Mouse (Mus musculus) midbrain, postnatal 0 days (tissue): Measurements from ENCODE around the gene Actg1. TPM values are rescaled to one million over a fixed set of nuclear protein-coding genes. Genes with fewer than 3 reads are reported as not detected.
A peak's percentile ranks its signal among the peaks of the same experiment; 100 is the strongest.

ENCODE experiments used
- ATAC-seq: fragments of 200-750 bp; cut with Nextera tagmentation; 2 replicates; pipeline ENCODE4 v1.8.0; 2017; ENCODE audit warnings: moderate number of reproducible peaks, mild to moderate bottlenecking, moderate TSS enrichment, moderate library complexity; ENCODE audit not compliant: low FRiP score
- DNase-seq: peaks from one replicate; pipeline ENCODE4 v3.0.0-alpha.2; 2015; ENCODE audit warnings: low spot score
- H3K27ac ChIP-seq: fragments of 300-500 bp; sonication (generic); 2 replicates; pipeline ENCODE4 v1.5.1; 2014; ENCODE audit warnings: low read depth, mild to moderate bottlenecking, low read length, mixed read lengths
- H3K27me3 ChIP-seq: fragments of 300-500 bp; sonication (generic); 2 replicates; pipeline ENCODE4 v1.6.1; 2014; ENCODE audit warnings: low read length, control low read depth, mixed read lengths; ENCODE audit not compliant: insufficient read depth
- H3K36me3 ChIP-seq: fragments of 300-500 bp; sonication (generic); 2 replicates; pipeline ENCODE4 v1.6.1; 2014; ENCODE audit warnings: low read length, control low read depth, mixed read lengths; ENCODE audit not compliant: insufficient read depth
- H3K4me1 ChIP-seq: fragments of 300-500 bp; sonication (generic); 2 replicates; pipeline ENCODE4 v1.6.1; 2014; ENCODE audit warnings: mild to moderate bottlenecking, control low read depth, antibody characterized with exemption, low read length, mixed read lengths; ENCODE audit not compliant: insufficient read depth
- H3K4me2 ChIP-seq: fragments of 300-500 bp; sonication (generic); 2 replicates; pipeline ENCODE4 v1.6.1; 2014; ENCODE audit warnings: low read depth, mild to moderate bottlenecking, low read length, mixed read lengths; ENCODE audit not compliant: poor library complexity, severe bottlenecking
- H3K4me3 ChIP-seq: fragments of 300-500 bp; sonication (generic); 2 replicates; pipeline ENCODE4 v1.5.1; 2014; ENCODE audit warnings: low read depth, mild to moderate bottlenecking, low read length, moderate library complexity
- H3K9ac ChIP-seq: fragments of 300-500 bp; sonication (generic); replicated peaks from 2 replicates; pipeline ENCODE4 v1.6.1; 2014; ENCODE audit warnings: mild to moderate bottlenecking, low read length, moderate library complexity, mixed read lengths; ENCODE audit not compliant: poor library complexity, severe bottlenecking
- H3K9me3 ChIP-seq: fragments of 300-500 bp; sonication (generic); 2 replicates; pipeline ENCODE4 v1.6.1; 2016; ENCODE audit warnings: low read length, control low read depth
- CTCF ChIP-seq: IDR thresholded peaks from 2 replicates; pipeline ENCODE4 v1.5.1; 2016; ENCODE audit warnings: antibody characterized with exemption, mild to moderate bottlenecking
- WGBS: fragments of 180-500 bp; shearing (Covaris S2); extraction: QIAGEN DNeasy Blood & Tissue Kit; methylation state at CpG from one replicate; pipeline ENCODE4 v1.1.7; 2014; 5-methylcytosine and 5-hydroxymethylcytosine counted together
- polyA plus RNA-seq: library from polyadenylated mRNA; unstranded; fragments of >200 nt; fragmentation: Nextera tagmentation; extraction: Ambion mirVana; gene quantifications from 2 replicates; pipeline ENCODE4 v1.2.1, GENCODE M21; 2015
- total RNA-seq: library from RNA; depleted of rRNA; stranded (reverse); fragments of >200 nt; gene quantifications from 2 replicates; pipeline ENCODE4 v1.2.3, GENCODE M21; 2014

The Actg1 gene
- total and polyA plus RNA-seq, 2 experiments from 2014 or later, result 2,534 to 3,992 TPM

- ATAC-seq, result no peak
- H3K9ac ChIP-seq, result no peak overlapping the region
- H3K36me3 ChIP-seq, result peaks cover 26% of the 10 kb centered on the region
- no peak overlapping the region for H3K4me2 ChIP-seq
- H3K4me1 ChIP-seq, result peaks cover 8% of the 10 kb centered on the region; the same call in 1 of the 2 replicates
- H3K27me3 ChIP-seq, result no peaks in the 10 kb centered on the region
- TF ChIP-seq CTCF, result no peak
- DNase-seq, result no peak
- 25% methylated on average over 7 of the region's 7 CpGs for WGBS
- no peaks in the 10 kb centered on the region for H3K9me3 ChIP-seq
- peak overlapping the region; percentile 43 for H3K27ac ChIP-seq
- no peak overlapping the region for H3K4me3 ChIP-seq
Observed at GRCm38 (mm10) chr11:120366443-120367027, 18.2 kb upstream of the Actg1 start.

- no peak overlapping the region for H3K4me2 ChIP-seq
- no peak overlapping the region for H3K4me3 ChIP-seq
- no peaks in the 10 kb centered on the region for H3K9me3 ChIP-seq
- no peak overlapping the region for H3K9ac ChIP-seq
- no peaks in the 10 kb centered on the region for H3K27me3 ChIP-seq
- DNase-seq (no peak), ATAC-seq (no peak)
- H3K36me3 ChIP-seq, result no peaks in the 10 kb centered on the region
- no peak overlapping the region for H3K27ac ChIP-seq
- no peak for TF ChIP-seq CTCF
- 85% methylated on average over 6 of the region's 6 CpGs for WGBS
- H3K4me1 ChIP-seq, result peaks cover 20% of the 10 kb centered on the region
Observed at GRCm38 (mm10) chr11:120362891-120363290, 14.5 kb upstream of the Actg1 start.

- no peak for ATAC-seq
Observed at GRCm38 (mm10) chr11:120361295-120361694, 13.0 kb upstream of the Actg1 start, which contains the start of gene Fscn2. Gene Fscn2, plus strand, starts transcription at chr11:120361534.

GRCm38 (mm10) chr11:120360755-120361154 is 12.4 kb upstream of the Actg1 start:
- no peaks in the 10 kb centered on the region for H3K9me3 ChIP-seq
- peaks cover 16% of the 10 kb centered on the region for H3K4me1 ChIP-seq
- H3K4me3 ChIP-seq, result no peak overlapping the region
- H3K9ac ChIP-seq, result no peak overlapping the region
- no peaks in the 10 kb centered on the region for H3K27me3 ChIP-seq
- no peak overlapping the region for H3K27ac ChIP-seq
- no peak for TF ChIP-seq CTCF
- DNase-seq (no peak), ATAC-seq (no peak)
- H3K4me2 ChIP-seq, result no peak overlapping the region
- no peaks in the 10 kb centered on the region for H3K36me3 ChIP-seq
- 67% methylated on average over 5 of the region's 5 CpGs for WGBS

More at GRCm38 (mm10) chr11:120361295-120361694, 13.0 kb upstream of the Actg1 start, which contains the start of gene Fscn2:
- 64% methylated on average over 10 of the region's 10 CpGs for WGBS
- TF ChIP-seq CTCF, result no peak
- Histone ChIP-seq H3K27me3 (no peaks in the 10 kb centered on the region), H3K36me3 (no peaks in the 10 kb centered on the region), H3K9me3 (no peaks in the 10 kb centered on the region), H3K4me1 (peaks cover 20% of the 10 kb centered on the region), H3K4me2 (no peak within 1 kb of the TSS), H3K27ac (no peak within 1 kb of the TSS), H3K9ac (no peak within 1 kb of the TSS), H3K4me3 (no peak within 1 kb of the TSS)
- no peak for DNase-seq

- no peak overlapping the region for H3K27ac ChIP-seq
- H3K9ac ChIP-seq, result no peak overlapping the region
- peaks cover 16% of the 10 kb centered on the region for H3K4me1 ChIP-seq
- ATAC-seq, result no peak
- no peak overlapping the region for H3K4me2 ChIP-seq
- no peak for TF ChIP-seq CTCF
- no peak overlapping the region for H3K4me3 ChIP-seq
- H3K27me3 ChIP-seq, result no peaks in the 10 kb centered on the region
- H3K36me3 ChIP-seq, result no peaks in the 10 kb centered on the region
- 46% methylated on average over 8 of the region's 8 CpGs for WGBS
- DNase-seq, result no peak
- no peaks in the 10 kb centered on the region for H3K9me3 ChIP-seq
Observed at GRCm38 (mm10) chr11:120360062-120360461, 11.7 kb upstream of the Actg1 start.

GRCm38 (mm10) chr11:120359391-120359790 is 11.0 kb upstream of the Actg1 start:
- H3K36me3 ChIP-seq, result no peaks in the 10 kb centered on the region
- TF ChIP-seq CTCF, result no peak
- 63% methylated on average over 6 of the region's 6 CpGs for WGBS
- H3K9ac ChIP-seq, result no peak overlapping the region
- H3K9me3 ChIP-seq, result no peaks in the 10 kb centered on the region
- DNase-seq (no peak), ATAC-seq (no peak)
- H3K4me2 ChIP-seq, result no peak overlapping the region
- peaks cover 16% of the 10 kb centered on the region for H3K4me1 ChIP-seq
- no peak overlapping the region for H3K4me3 ChIP-seq
- H3K27me3 ChIP-seq, result no peaks in the 10 kb centered on the region
- H3K27ac ChIP-seq, result no peak overlapping the region; the same call in 1 of the 2 replicates
